Mouse (Mus musculus) limb, embryonic 14.5 days (tissue): ENCODE data around the gene Klb. TPM values are rescaled to one million over a fixed set of nuclear protein-coding genes. Genes with fewer than 3 reads are reported as not detected.

ENCODE experiments used
- ATAC-seq: fragments of 200-750 bp; cut with Nextera tagmentation; 2 replicates; pipeline ENCODE4 v1.8.0; 2017; ENCODE audit warnings: low read depth, moderate number of reproducible peaks, moderate TSS enrichment; ENCODE audit not compliant: low FRiP score
- DNase-seq: peaks from one replicate; pipeline ENCODE4 v3.0.0-alpha.2; 2015; ENCODE audit warnings: low spot score
- H3K27ac ChIP-seq: fragments of 300-500 bp; sonication (generic); replicated peaks from 2 replicates; pipeline ENCODE4 v1.5.1; 2014; ENCODE audit warnings: low read depth, mild to moderate bottlenecking, low read length, moderate library complexity, mixed read lengths
- H3K27me3 ChIP-seq: fragments of 300-500 bp; sonication (generic); 2 replicates; pipeline ENCODE4 v1.6.1; 2014; ENCODE audit warnings: low read length, mixed read lengths; ENCODE audit not compliant: control insufficient read depth, insufficient read depth
- H3K36me3 ChIP-seq: fragments of 300-500 bp; sonication (generic); 2 replicates; pipeline ENCODE4 v1.6.1; 2014; ENCODE audit warnings: mild to moderate bottlenecking, low read length, moderate library complexity, mixed read lengths; ENCODE audit not compliant: control insufficient read depth, insufficient read depth
- H3K4me1 ChIP-seq: fragments of 300-500 bp; sonication (generic); 2 replicates; pipeline ENCODE4 v1.6.1; 2014; ENCODE audit warnings: antibody characterized with exemption, low read length, mixed read lengths; ENCODE audit not compliant: control insufficient read depth, insufficient read depth
- H3K4me2 ChIP-seq: fragments of 300-500 bp; sonication (generic); replicated peaks from 2 replicates; pipeline ENCODE4 v1.6.1; 2014; ENCODE audit warnings: low read depth, mild to moderate bottlenecking, low read length, moderate library complexity; ENCODE audit not compliant: severe bottlenecking
- H3K4me3 ChIP-seq: fragments of 300-500 bp; sonication (generic); replicated peaks from 2 replicates; pipeline ENCODE4 v1.5.1; 2014; ENCODE audit warnings: low read length
- H3K9ac ChIP-seq: fragments of 300-500 bp; sonication (generic); 2 replicates; pipeline ENCODE4 v1.6.1; 2014; ENCODE audit warnings: mild to moderate bottlenecking, low read depth, low read length, moderate library complexity; ENCODE audit not compliant: severe bottlenecking
- H3K9me3 ChIP-seq: fragments of 300-500 bp; sonication (generic); 2 replicates; pipeline ENCODE4 v1.6.1; 2016; ENCODE audit warnings: low read length; ENCODE audit not compliant: control insufficient read depth
- POLR2A ChIP-seq: fragments of 200-500 bp; IDR thresholded peaks from 2 replicates; pipeline ENCODE4 v1.8.0; 2012; ENCODE audit warnings: inconsistent platforms, mild to moderate bottlenecking, moderate library complexity, borderline replicate concordance; ENCODE audit not compliant: insufficient read depth, insufficient read length; ENCODE audit errors: extremely low read depth
- WGBS: fragments of 180-500 bp; shearing (Covaris S2); extraction: QIAGEN DNeasy Blood & Tissue Kit; methylation state at CpG from one replicate; pipeline ENCODE4 v1.1.7; 2014; 5-methylcytosine and 5-hydroxymethylcytosine counted together
- polyA plus RNA-seq, 2 experiments: library from polyadenylated mRNA; depleted of rRNA in 1 of 2; stranded (reverse) in 1 of 2; unstranded in 1 of 2; fragments of >200 nt; fragmentation: Nextera tagmentation in 1 of 2; extraction: Ambion mirVana in 1 of 2; gene quantifications; 2 replicates each; pipeline versions ENCODE4 v1.2.1 to v1.2.3; 2012 to 2014

Klb gene
- polyA plus RNA-seq, 2 experiments, result 0.11 TPM; not detected in 1

- DNase-seq (no peak), ATAC-seq (no peak)
- Histone ChIP-seq H3K9me3 (no peaks in the 10 kb centered on the region), H3K27me3 (no peaks in the 10 kb centered on the region), H3K4me1 (no peaks in the 10 kb centered on the region), H3K27ac (no peak overlapping the region), H3K4me2 (no peak overlapping the region), H3K36me3 (no peaks in the 10 kb centered on the region), H3K9ac (no peak overlapping the region), H3K4me3 (no peak overlapping the region)
- no peak for TF ChIP-seq POLR2A
- WGBS, result 88% methylated on average over 11 of the region's 11 CpGs
These were observed 19.7 kb downstream of the Klb start for GRCm38 (mm10) chr5:65367837-65368236.

- ATAC-seq (no peak), DNase-seq (no peak)
- Histone ChIP-seq H3K4me2 (no peak overlapping the region), H3K9ac (no peak overlapping the region), H3K4me3 (no peak overlapping the region), H3K27ac (no peak overlapping the region), H3K9me3 (no peaks in the 10 kb centered on the region), H3K27me3 (no peaks in the 10 kb centered on the region), H3K36me3 (no peaks in the 10 kb centered on the region), H3K4me1 (no peaks in the 10 kb centered on the region)
- 90% methylated on average over 7 of the region's 7 CpGs for WGBS
- TF ChIP-seq POLR2A, result no peak
These were observed 23.4 kb downstream of the Klb start for GRCm38 (mm10) chr5:65371551-65371950.

- no peak for DNase-seq
- no peak for TF ChIP-seq POLR2A
These were observed 26.6 kb downstream of the Klb start for GRCm38 (mm10) chr5:65374746-65375145.

GRCm38 (mm10) chr5:65385704-65386103 is 37.6 kb downstream of the Klb start:
- Histone ChIP-seq H3K27me3 (no peaks in the 10 kb centered on the region), H3K36me3 (peaks cover 34% of the 10 kb centered on the region), H3K27ac (no peak overlapping the region), H3K4me2 (no peak overlapping the region), H3K9ac (no peak overlapping the region), H3K9me3 (no peaks in the 10 kb centered on the region), H3K4me3 (no peak overlapping the region), H3K4me1 (peaks cover 11% of the 10 kb centered on the region)
- WGBS, result 73% methylated on average over 2 of the region's 2 CpGs
- ATAC-seq (no peak), DNase-seq (no peak)
- TF ChIP-seq POLR2A, result no peak

More at GRCm38 (mm10) chr5:65374746-65375145, 26.6 kb downstream of the Klb start:
- WGBS, result 76% methylated on average over 7 of the region's 7 CpGs
- no peak for ATAC-seq
- Histone ChIP-seq H3K27me3 (no peaks in the 10 kb centered on the region), H3K27ac (no peak overlapping the region), H3K4me2 (no peak overlapping the region), H3K4me3 (no peak overlapping the region), H3K9ac (no peak overlapping the region), H3K9me3 (no peaks in the 10 kb centered on the region), H3K36me3 (no peaks in the 10 kb centered on the region), H3K4me1 (no peaks in the 10 kb centered on the region)

GRCm38 (mm10) chr5:65387008-65387867 is 39.1 kb downstream of the Klb start:
- H3K27me3 ChIP-seq, result no peaks in the 10 kb centered on the region
- H3K9ac ChIP-seq, result no peak overlapping the region
- ATAC-seq (no peak), DNase-seq (no peak)
- H3K27ac ChIP-seq, result no peak overlapping the region
- H3K9me3 ChIP-seq, result no peaks in the 10 kb centered on the region
- H3K4me1 ChIP-seq, result peaks cover 14% of the 10 kb centered on the region
- 77% methylated on average over 6 of the region's 6 CpGs for WGBS
- H3K36me3 ChIP-seq, result peaks cover 34% of the 10 kb centered on the region
- no peak overlapping the region for H3K4me2 ChIP-seq
- H3K4me3 ChIP-seq, result no peak overlapping the region
- no peak for TF ChIP-seq POLR2A
